Mouse (Mus musculus) hindbrain, embryonic 13.5 days (tissue): ENCODE results near the gene E2f2. TPM values are rescaled to one million over a fixed set of nuclear protein-coding genes. Genes with fewer than 3 reads are reported as not detected.
A peak's percentile ranks its signal among the peaks of the same experiment; 100 is the strongest.

Experiments
- ATAC-seq: fragments of 200-750 bp; cut with Nextera tagmentation; 2 replicates; pipeline ENCODE4 v1.8.0; 2017; ENCODE audit warnings: moderate TSS enrichment; ENCODE audit not compliant: low FRiP score
- H3K27ac ChIP-seq: fragments of 300-500 bp; sonication (generic); 2 replicates; pipeline ENCODE4 v1.5.1; 2015; ENCODE audit warnings: inconsistent platforms, mild to moderate bottlenecking, moderate library complexity
- H3K27me3 ChIP-seq: fragments of 300-500 bp; sonication (generic); 2 replicates; pipeline ENCODE4 v1.6.1; 2015; ENCODE audit warnings: mild to moderate bottlenecking, inconsistent platforms
- H3K36me3 ChIP-seq: fragments of 300-500 bp; sonication (generic); 2 replicates; pipeline ENCODE4 v1.6.1; 2015; ENCODE audit warnings: mild to moderate bottlenecking, inconsistent platforms
- H3K4me1 ChIP-seq: fragments of 300-500 bp; sonication (generic); replicated peaks from 2 replicates; pipeline ENCODE4 v1.6.1; 2015; ENCODE audit warnings: inconsistent platforms
- H3K4me2 ChIP-seq: fragments of 300-500 bp; sonication (generic); 2 replicates; pipeline ENCODE4 v1.6.1; 2015; ENCODE audit warnings: inconsistent platforms, mild to moderate bottlenecking, moderate library complexity
- H3K4me3 ChIP-seq: fragments of 300-500 bp; sonication (generic); 2 replicates; pipeline ENCODE4 v1.5.1; 2015; ENCODE audit warnings: mild to moderate bottlenecking, inconsistent platforms
- H3K9ac ChIP-seq: fragments of 300-500 bp; sonication (generic); 2 replicates; pipeline ENCODE4 v1.6.1; 2015; ENCODE audit warnings: mild to moderate bottlenecking, inconsistent platforms
- H3K9me3 ChIP-seq: fragments of 300-500 bp; sonication (generic); 2 replicates; pipeline ENCODE4 v1.6.1; 2016; ENCODE audit warnings: inconsistent platforms
- WGBS: fragments of 180-500 bp; shearing (Covaris S2); methylation state at CpG from one replicate; pipeline ENCODE4 v1.1.7; 2015; 5-methylcytosine and 5-hydroxymethylcytosine counted together
- polyA plus RNA-seq: library from polyadenylated mRNA; unstranded; fragments of >200 nt; fragmentation: Nextera tagmentation; extraction: Ambion mirVana; gene quantifications from 2 replicates; pipeline ENCODE4 v1.2.1, GENCODE M21; 2015

Gene E2f2
- polyA plus RNA-seq, 1 experiment from 2014 or later, result 2.7 TPM

DNA sequence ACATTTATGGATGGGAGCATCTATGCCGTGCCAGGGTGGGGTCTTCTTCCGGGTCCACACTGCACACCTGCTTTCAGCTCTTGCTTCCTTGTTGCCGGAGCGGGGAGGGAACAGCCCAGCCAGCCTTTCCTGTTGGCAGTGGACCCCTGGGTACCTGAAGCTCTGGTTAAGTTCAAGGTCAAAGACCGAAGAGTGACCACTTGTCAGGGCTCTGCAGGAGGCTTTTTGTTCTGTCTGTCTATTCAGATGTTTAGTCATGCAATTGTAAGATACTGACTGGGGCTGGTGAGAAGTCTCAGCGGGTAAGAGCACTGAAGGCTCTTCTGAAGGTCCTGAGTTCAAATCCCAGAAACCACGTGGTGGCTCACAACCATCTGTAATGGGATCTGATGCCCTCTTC, 26.7 kb downstream of the E2f2 start:
- Histone ChIP-seq H3K27me3 (0 out of 2 replicates have a peak, but pooled peaks cover 5% of the 10 kb centered on the region), H3K9ac (no peak overlapping the region), H3K27ac (no peak overlapping the region), H3K4me3 (no peak overlapping the region), H3K36me3 (no peaks in the 10 kb centered on the region), H3K4me1 (no peaks in the 10 kb centered on the region), H3K4me2 (no peak overlapping the region), H3K9me3 (no peaks in the 10 kb centered on the region)
- no peak for ATAC-seq
- 79% methylated on average over 7 of the region's 7 CpGs for WGBS

DNA sequence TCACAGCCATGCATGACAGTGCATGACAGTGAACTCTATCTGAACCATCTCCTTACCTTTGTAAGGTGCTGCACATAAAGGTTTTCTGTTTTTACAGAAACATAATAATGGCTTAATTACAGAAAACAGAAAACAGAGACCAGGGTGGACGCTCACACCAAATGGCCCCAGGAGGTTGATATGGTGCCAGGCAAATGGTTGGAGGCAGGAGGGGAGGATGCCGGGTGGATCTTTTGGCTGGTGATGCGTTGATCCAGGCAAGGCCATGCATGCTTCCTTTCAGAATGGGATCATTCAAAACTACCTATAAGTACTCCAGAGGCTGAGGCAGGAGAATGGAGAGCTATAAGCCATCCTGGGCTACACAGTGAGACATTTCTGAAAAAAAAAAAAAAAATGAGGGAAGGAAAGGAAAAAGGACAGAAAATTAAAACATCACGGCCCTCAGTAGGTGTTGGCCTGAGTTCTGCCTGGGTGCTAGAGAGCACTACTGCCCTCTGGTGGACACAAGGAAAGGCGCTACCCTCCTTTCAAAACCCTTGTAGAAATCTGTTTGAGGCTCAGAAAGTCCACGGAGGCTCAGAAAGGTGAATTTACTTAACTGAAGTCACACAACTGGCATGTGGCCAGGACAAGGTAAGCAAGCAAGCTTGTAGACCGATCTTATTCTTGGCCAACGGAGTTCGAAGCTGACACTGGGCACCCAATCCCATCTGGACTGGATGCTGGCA, 27.5 kb downstream of the E2f2 start:
- no peaks in the 10 kb centered on the region for H3K9me3 ChIP-seq
- no peak overlapping the region for H3K9ac ChIP-seq
- H3K36me3 ChIP-seq, result no peaks in the 10 kb centered on the region
- H3K27ac ChIP-seq, result no peak overlapping the region
- WGBS, result 36% methylated on average over 9 of the region's 9 CpGs
- no peak for ATAC-seq
- no peak overlapping the region for H3K4me3 ChIP-seq
- no peaks in the 10 kb centered on the region for H3K4me1 ChIP-seq
- H3K27me3 ChIP-seq, result 0 out of 2 replicates have a peak, but pooled peaks cover 5% of the 10 kb centered on the region
- no peak overlapping the region for H3K4me2 ChIP-seq

DNA sequence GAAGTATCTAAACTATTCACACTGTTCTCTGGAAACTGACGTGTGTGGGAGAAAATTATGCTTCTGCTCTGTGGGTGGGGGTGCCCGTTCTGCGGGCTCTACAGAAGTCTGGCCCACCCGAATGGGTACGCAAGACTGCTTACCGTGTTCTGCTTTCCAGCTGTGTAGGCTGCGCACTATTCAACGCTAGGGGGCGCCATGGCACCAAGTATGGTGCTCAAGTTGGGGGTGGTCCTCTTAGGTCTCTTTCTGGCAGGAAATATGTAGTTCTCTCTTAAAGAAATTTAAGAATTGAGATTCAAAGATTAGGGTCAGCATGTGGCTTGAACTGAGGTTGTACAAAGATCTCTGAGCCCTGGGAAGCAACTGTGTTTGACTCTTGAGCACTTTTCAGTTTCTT, 30.3 kb downstream of the E2f2 start:
- no peak overlapping the region for H3K4me3 ChIP-seq
- H3K4me1 ChIP-seq, result peaks cover 11% of the 10 kb centered on the region
- ATAC-seq, result no peak
- WGBS, result 7% methylated on average over 9 of the region's 9 CpGs
- H3K36me3 ChIP-seq, result no peaks in the 10 kb centered on the region
- H3K4me2 ChIP-seq, result no peak overlapping the region
- H3K9me3 ChIP-seq, result no peaks in the 10 kb centered on the region
- H3K27me3 ChIP-seq, result 0 out of 2 replicates have a peak, but pooled peaks cover 8% of the 10 kb centered on the region
- no peak overlapping the region for H3K27ac ChIP-seq
- no peak overlapping the region for H3K9ac ChIP-seq

DNA sequence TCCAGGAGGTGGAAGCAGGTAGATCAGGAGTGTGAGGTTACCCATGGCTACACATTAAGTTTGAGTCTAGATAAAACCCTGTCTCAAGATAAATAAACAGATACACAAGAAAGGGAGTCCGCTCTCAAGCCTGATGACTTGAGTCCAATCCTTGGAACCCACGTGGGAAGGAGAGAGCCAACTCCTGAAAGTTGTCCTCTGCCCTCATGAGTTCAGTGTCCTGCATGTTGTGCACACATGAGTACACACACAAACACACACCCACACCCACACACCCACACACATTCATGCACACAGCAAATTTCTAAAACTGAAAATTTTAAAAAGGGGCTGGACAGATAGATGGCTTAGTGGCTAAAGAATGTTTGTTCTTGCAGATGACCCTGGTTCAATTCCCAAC, 32.6 kb downstream of the E2f2 start:
- no peak overlapping the region for H3K9ac ChIP-seq
- ATAC-seq, result no peak
- H3K9me3 ChIP-seq, result no peaks in the 10 kb centered on the region
- H3K27me3 ChIP-seq, result peaks cover 17% of the 10 kb centered on the region; the same call in 1 of the 2 replicates
- peaks cover 18% of the 10 kb centered on the region for H3K4me1 ChIP-seq
- 96% methylated on average over 2 of the region's 2 CpGs for WGBS
- no peak overlapping the region for H3K4me3 ChIP-seq
- H3K36me3 ChIP-seq, result no peaks in the 10 kb centered on the region
- no peak overlapping the region for H3K4me2 ChIP-seq
- no peak overlapping the region for H3K27ac ChIP-seq

DNA sequence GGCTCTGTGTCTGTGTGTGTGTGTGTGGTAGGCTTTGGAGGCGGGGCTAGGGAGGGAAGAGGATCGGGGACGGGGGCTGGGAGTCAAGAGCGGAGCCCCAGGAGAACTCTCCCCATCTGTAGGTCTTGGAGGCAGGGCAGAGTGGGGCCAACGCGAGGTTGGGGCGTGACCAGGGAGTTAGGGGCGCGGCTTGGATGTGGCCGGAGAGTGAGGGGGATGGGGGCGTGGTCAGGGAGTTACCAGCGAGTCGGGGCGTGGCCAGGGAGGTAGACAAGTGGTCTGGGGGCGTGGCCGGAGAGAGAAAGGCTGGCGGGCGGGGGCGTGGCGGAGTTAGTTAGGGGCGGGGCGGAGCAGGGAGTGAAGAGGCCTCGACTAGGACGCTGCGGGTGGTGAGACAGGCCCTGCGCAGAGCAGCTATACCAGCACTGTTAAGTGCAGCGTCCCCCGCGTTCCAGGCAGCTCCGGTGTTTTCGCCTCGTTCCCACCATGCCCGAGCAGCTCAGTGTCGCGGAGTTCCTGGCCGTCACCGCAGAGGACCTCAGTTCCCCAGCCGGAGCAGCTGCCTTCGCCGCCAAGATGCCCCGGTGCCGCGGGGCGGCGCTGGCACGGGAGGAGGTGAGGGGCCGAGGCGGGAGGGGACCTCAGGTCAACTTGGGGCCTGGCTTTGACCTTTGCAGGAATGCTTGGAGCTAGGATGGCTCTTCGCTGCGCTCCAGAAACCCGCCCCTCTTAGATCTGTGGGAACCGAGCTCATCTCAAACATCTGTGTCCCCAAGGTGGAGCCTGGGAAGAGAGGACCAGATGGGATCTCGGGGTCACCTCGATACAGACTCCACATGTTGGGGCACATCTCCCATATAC, 34.1 kb downstream of the E2f2 start, which contains the start of gene Asap3:
Gene Asap3, plus strand, starts transcription at position 333 of the 861 bp plus-strand sequence.
- Histone ChIP-seq H3K27ac (peak within 1 kb of the TSS; percentile 55; the same call in 1 of the 2 replicates), H3K9ac (peak within 1 kb of the TSS; percentile 82), H3K4me3 (peak within 1 kb of the TSS; percentile 63), H3K4me2 (peak within 1 kb of the TSS; percentile 97), H3K27me3 (peaks cover 17% of the 10 kb centered on the region; the same call in 1 of the 2 replicates), H3K9me3 (no peaks in the 10 kb centered on the region), H3K36me3 (no peaks in the 10 kb centered on the region), H3K4me1 (peaks cover 18% of the 10 kb centered on the region)
- under 1% methylated on average over 54 of the region's 54 CpGs for WGBS
- peak; percentile 92 for ATAC-seq

DNA sequence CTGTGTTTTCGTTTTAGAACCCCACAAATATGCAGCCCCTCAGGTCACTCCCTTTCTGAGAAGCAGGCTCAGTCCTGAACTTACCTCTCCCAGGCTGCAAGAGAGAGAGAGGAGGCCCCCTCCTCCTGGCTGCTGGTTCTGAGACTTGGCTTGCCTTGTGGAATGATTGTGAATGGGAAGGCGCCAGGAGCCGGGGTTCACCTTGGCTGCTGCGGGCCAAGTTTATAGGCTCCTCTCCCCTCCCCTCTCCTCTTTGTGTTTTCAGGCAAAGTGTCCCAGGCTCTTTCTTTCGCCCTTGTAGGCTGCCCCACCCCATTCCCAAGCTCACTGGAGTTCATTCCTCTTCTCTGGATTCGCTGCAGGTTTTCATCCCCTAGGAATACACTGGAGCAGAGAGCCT, 34.7 kb downstream of the E2f2 start:
- Histone ChIP-seq H3K4me1 (peaks cover 18% of the 10 kb centered on the region), H3K9me3 (no peaks in the 10 kb centered on the region), H3K4me3 (peak overlapping the region; percentile 63), H3K27ac (peak overlapping the region; percentile 55; the same call in 1 of the 2 replicates), H3K27me3 (peaks cover 17% of the 10 kb centered on the region; the same call in 1 of the 2 replicates), H3K36me3 (no peaks in the 10 kb centered on the region), H3K9ac (peak overlapping the region; percentile 82), H3K4me2 (peak overlapping the region; percentile 97)
- WGBS, result 2% methylated on average over 6 of the region's 6 CpGs
- no peak for ATAC-seq

DNA sequence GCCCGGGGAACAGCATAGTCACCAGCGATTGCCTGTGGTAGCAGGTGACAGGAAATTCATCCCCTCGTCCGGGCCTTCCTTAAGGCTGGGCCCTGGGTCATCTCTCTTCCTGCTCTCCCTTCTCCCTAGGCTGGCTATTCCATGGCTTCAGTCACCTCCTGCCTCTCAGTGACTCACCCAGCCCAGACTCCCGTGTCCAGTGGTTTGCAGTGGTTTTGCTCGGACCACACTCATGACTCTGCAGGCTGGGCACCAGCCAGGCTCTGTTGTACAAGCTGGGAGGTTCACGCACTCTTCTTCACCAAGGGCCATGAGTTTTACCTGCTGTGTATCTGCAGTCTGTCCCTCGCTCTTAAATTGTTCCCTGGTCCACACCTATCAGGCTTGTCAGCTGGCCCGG, 38.7 kb downstream of the E2f2 start:
- no peaks in the 10 kb centered on the region for H3K36me3 ChIP-seq
- no peak overlapping the region for H3K9ac ChIP-seq
- ATAC-seq, result no peak
- WGBS, result 82% methylated on average over 9 of the region's 9 CpGs
- no peaks in the 10 kb centered on the region for H3K9me3 ChIP-seq
- H3K4me2 ChIP-seq, result no peak overlapping the region
- H3K27me3 ChIP-seq, result peaks cover 12% of the 10 kb centered on the region; the same call in 1 of the 2 replicates
- H3K4me3 ChIP-seq, result no peak overlapping the region
- H3K27ac ChIP-seq, result no peak overlapping the region
- H3K4me1 ChIP-seq, result peaks cover 24% of the 10 kb centered on the region

DNA sequence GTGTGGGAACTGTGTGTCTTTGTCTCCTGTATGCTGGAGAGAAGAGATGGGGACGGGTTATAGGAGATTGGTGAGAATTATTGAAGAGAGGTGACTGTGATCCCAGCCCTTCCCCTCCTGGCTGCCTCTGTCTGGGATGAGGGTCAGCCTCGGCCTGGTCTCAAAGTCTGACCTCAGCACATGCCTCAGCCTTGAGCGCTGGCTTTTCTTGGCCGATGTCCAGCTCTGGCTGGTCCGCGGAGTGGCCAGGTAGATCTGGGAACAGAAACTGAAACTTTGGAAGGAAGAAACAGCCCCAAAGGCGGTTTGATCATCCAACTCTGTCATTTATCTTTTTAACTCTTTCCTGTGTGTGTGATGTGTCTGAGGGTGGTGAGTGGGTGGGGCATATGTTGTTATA, 41.4 kb downstream of the E2f2 start:
- Histone ChIP-seq H3K4me1 (peaks cover 22% of the 10 kb centered on the region), H3K4me2 (no peak overlapping the region), H3K27ac (peak overlapping the region; percentile 35; the same call in 1 of the 2 replicates), H3K27me3 (peaks cover 3% of the 10 kb centered on the region; the same call in 1 of the 2 replicates), H3K4me3 (no peak overlapping the region), H3K36me3 (no peaks in the 10 kb centered on the region), H3K9me3 (no peaks in the 10 kb centered on the region), H3K9ac (no peak overlapping the region)
- ATAC-seq, result no peak
- WGBS, result 81% methylated on average over 7 of the region's 7 CpGs

DNA sequence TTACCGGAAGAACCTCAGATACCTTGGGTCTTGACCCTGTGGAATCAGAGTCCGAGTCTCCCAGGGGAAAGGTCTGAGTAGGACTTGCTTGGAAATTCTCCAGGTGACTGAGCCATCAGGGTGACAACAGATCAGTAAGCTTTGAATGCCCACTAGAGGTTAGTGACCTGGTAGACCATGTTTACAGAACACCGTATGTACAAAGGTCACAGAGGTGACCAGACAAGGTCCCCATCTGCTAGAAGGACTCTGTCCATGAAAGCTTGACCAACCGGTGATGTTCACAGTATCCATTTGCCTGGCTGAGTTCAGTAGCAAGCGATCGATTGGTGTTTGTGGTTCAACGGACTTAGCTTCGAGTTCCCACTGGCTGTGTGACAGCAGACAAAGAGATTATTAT, 42.6 kb downstream of the E2f2 start:
- no peak overlapping the region for H3K9ac ChIP-seq
- H3K9me3 ChIP-seq, result no peaks in the 10 kb centered on the region
- 89% methylated on average over 8 of the region's 8 CpGs for WGBS
- H3K27ac ChIP-seq, result no peak overlapping the region
- ATAC-seq, result no peak
- H3K27me3 ChIP-seq, result peaks cover 6% of the 10 kb centered on the region
- H3K4me3 ChIP-seq, result no peak overlapping the region
- peaks cover 31% of the 10 kb centered on the region for H3K4me1 ChIP-seq
- no peaks in the 10 kb centered on the region for H3K36me3 ChIP-seq
- no peak overlapping the region for H3K4me2 ChIP-seq

DNA sequence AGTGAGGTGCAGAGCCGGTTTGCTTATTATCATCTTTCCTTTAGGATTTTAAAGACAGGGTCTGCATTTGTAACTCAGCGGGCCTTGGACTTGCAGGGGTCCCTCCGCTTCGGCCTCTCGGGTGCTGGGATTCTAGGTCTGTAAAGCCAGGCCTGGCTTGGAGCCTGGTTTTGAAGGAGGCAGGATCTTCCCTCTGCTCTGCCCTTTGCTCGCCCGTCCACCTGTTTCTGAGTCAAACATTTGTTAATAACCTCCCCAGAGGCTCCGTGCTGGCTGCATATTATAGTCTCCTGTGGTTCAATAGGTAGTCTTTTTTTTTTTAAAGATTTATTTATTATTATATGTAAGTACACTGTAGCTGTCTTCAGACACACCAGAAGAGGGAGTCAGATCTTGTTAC, 43.4 kb downstream of the E2f2 start:
- WGBS, result 89% methylated on average over 8 of the region's 8 CpGs
- Histone ChIP-seq H3K27ac (no peak overlapping the region), H3K9me3 (no peaks in the 10 kb centered on the region), H3K9ac (no peak overlapping the region), H3K4me3 (no peak overlapping the region), H3K4me2 (no peak overlapping the region), H3K36me3 (no peaks in the 10 kb centered on the region), H3K27me3 (peaks cover 13% of the 10 kb centered on the region), H3K4me1 (peaks cover 38% of the 10 kb centered on the region)
- no peak for ATAC-seq

DNA sequence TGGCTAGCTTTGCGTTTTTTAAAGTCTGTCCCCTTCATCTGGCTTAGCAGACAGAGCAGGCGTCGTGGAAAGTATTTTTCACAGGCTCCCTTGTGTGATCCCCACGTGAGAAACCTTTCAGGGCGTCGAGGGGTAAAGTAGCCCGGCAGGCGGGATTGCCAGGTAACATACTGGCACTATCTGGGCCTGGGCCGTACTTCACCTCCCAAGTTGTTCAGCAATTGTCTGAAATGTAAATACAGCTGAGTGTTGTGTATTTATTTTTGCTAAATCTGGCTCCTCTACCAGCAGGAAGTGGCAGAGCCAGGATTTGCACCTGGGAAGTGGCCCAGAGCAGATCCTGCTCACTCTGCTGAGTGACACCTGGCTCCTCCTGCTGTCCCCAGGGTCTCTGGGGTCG, 44.9 kb downstream of the E2f2 start:
- H3K9me3 ChIP-seq, result no peaks in the 10 kb centered on the region
- H3K27me3 ChIP-seq, result peaks cover 13% of the 10 kb centered on the region
- H3K4me1 ChIP-seq, result peaks cover 38% of the 10 kb centered on the region
- H3K9ac ChIP-seq, result no peak overlapping the region; the same call in 1 of the 2 replicates
- no peak overlapping the region for H3K4me3 ChIP-seq
- no peak for ATAC-seq
- H3K27ac ChIP-seq, result no peak overlapping the region
- no peak overlapping the region for H3K4me2 ChIP-seq
- H3K36me3 ChIP-seq, result no peaks in the 10 kb centered on the region
- WGBS, result 68% methylated on average over 10 of the region's 10 CpGs

DNA sequence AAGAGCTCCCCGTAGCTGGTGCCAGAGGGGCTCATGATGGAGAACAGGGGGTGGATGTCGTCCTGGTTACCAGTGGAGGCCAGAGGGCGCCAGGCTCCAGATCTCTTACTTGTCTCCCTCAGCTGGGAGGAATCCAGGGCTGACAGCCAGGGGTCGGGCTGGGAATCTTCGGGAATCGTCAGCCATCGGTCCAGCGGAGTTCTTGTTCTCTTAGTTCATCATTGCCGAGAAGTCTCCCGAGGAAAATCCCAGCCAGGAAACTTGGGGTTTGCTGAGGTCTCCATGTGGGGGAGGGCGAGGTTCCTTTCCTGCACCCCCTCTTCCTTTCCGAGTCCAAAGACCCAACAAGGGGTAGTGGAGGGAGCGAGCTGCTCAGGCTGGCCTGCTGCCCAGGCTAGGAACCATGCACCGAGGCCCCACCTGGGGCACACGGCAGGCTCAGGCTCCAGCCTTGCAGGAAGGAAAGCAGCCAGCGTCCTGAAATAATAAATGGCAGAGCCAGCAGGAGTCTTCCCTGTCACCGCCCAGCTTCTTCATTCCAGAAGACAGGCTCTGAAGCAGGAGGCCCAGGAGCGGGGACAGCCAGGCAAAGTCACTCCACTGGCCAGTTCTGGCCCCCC, 46.5 kb downstream of the E2f2 start:
- peak overlapping the region; percentile 63 for H3K27ac ChIP-seq
- peak overlapping the region; percentile 36 for H3K9ac ChIP-seq
- H3K9me3 ChIP-seq, result no peaks in the 10 kb centered on the region
- WGBS, result 8% methylated on average over 18 of the region's 18 CpGs
- no peak overlapping the region for H3K4me3 ChIP-seq
- peaks cover 13% of the 10 kb centered on the region for H3K27me3 ChIP-seq
- H3K4me2 ChIP-seq, result peak overlapping the region; percentile 36
- ATAC-seq, result 0 out of 2 replicates have a peak, but pooled peaks have one; percentile 59
- H3K4me1 ChIP-seq, result peaks cover 38% of the 10 kb centered on the region
- no peaks in the 10 kb centered on the region for H3K36me3 ChIP-seq
